Mouse (Mus musculus): ENCODE results near the gene Krtap4-7. TPM values are rescaled to one million over a fixed set of nuclear protein-coding genes. Genes with fewer than 3 reads are reported as not detected.
"Not testable (repeated sequence)": the region's sequence is repeated elsewhere in the genome, so short reads cannot be mapped to it uniquely, and the experiment has no call there.

Gene Krtap4-7
- polyA plus RNA-seq, 1 experiment from 2014 or later = not detected

GRCm38 (mm10) chr11:99640926-99641325 lies 3.0 kb downstream of the Krtap4-7 start:
- H3K27ac ChIP-seq = no peak overlapping the region

GRCm38 (mm10) chr11:99637086-99637485 lies 6.8 kb downstream of the Krtap4-7 start:
- ATAC-seq (ENCODE audit: insufficient number of reproducible peaks, insufficient read depth, low FRiP score, low TSS enrichment, low read depth) = no peak
- 67% methylated on average over 1 of the region's 1 CpGs for WGBS
- H3K27ac ChIP-seq = no peak overlapping the region
- H3K36me3 ChIP-seq = no peaks in the 10 kb centered on the region
- H3K4me2 ChIP-seq = no peak overlapping the region
- no peak overlapping the region for H3K9ac ChIP-seq
- H3K4me3 ChIP-seq = no peak overlapping the region
- peaks cover 4% of the 10 kb centered on the region; the same call in 1 of the 2 replicates for H3K4me1 ChIP-seq
- peaks cover 6% of the 10 kb centered on the region for H3K27me3 ChIP-seq
- H3K9me3 ChIP-seq = no peaks in the 10 kb centered on the region

More at GRCm38 (mm10) chr11:99640926-99641325, 3.0 kb downstream of the Krtap4-7 start:
- peaks cover 4% of the 10 kb centered on the region; the same call in 1 of the 2 replicates for H3K4me1 ChIP-seq
- no peak overlapping the region for H3K9ac ChIP-seq
- H3K36me3 ChIP-seq = no peaks in the 10 kb centered on the region
- no peak overlapping the region for H3K4me3 ChIP-seq
- H3K27me3 ChIP-seq = no peaks in the 10 kb centered on the region
- no peak overlapping the region for H3K4me2 ChIP-seq
- H3K9me3 ChIP-seq = no peaks in the 10 kb centered on the region
- no peak for ATAC-seq (ENCODE audit: insufficient number of reproducible peaks, insufficient read depth, low FRiP score, low TSS enrichment, low read depth)
- 15% methylated on average over 1 of the region's 1 CpGs for WGBS

GRCm38 (mm10) chr11:99634653-99635134 lies 9.2 kb downstream of the Krtap4-7 start, which contains the start of gene Krtap4-2:
Gene Krtap4-2 (minus strand): TSS chr11:99635084.
- Histone ChIP-seq H3K4me3 (no peak within 1 kb of the TSS), H3K4me2 (0 out of 2 replicates have a peak within 1 kb of the TSS, but pooled peaks have one; percentile 9), H3K36me3 (no peaks in the 10 kb centered on the region), H3K9ac (0 out of 2 replicates have a peak within 1 kb of the TSS, but pooled peaks have one; percentile 6), H3K27me3 (peaks cover 6% of the 10 kb centered on the region), H3K27ac (0 out of 2 replicates have a peak within 1 kb of the TSS, but pooled peaks have one; percentile 39), H3K9me3 (no peaks in the 10 kb centered on the region), H3K4me1 (no peaks in the 10 kb centered on the region)
- 41% methylated on average over 8 of the region's 8 CpGs for WGBS
- ATAC-seq (ENCODE audit: insufficient number of reproducible peaks, insufficient read depth, low FRiP score, low TSS enrichment, low read depth) = no peak

- Histone ChIP-seq H3K9me3 (no peaks in the 10 kb centered on the region), H3K9ac (no peak overlapping the region), H3K27ac (no peak overlapping the region), H3K4me1 (no peaks in the 10 kb centered on the region), H3K36me3 (no peaks in the 10 kb centered on the region), H3K4me3 (no peak overlapping the region), H3K27me3 (peaks cover 6% of the 10 kb centered on the region), H3K4me2 (no peak overlapping the region)
- WGBS = 69% methylated on average over 2 of the region's 2 CpGs
- ATAC-seq (ENCODE audit: insufficient number of reproducible peaks, insufficient read depth, low FRiP score, low TSS enrichment, low read depth) = no peak
These were observed 10.6 kb downstream of the Krtap4-7 start for GRCm38 (mm10) chr11:99633293-99633692.

GRCm38 (mm10) chr11:99630890-99631289 lies 13.0 kb downstream of the Krtap4-7 start:
- Histone ChIP-seq H3K9ac (no peak overlapping the region), H3K4me2 (no peak overlapping the region), H3K4me1 (no peaks in the 10 kb centered on the region), H3K27me3 (peaks cover 6% of the 10 kb centered on the region), H3K36me3 (no peaks in the 10 kb centered on the region), H3K4me3 (no peak overlapping the region), H3K9me3 (no peaks in the 10 kb centered on the region), H3K27ac (no peak overlapping the region)
- 65% methylated on average over 3 of the region's 3 CpGs for WGBS
- no peak for ATAC-seq (ENCODE audit: insufficient number of reproducible peaks, insufficient read depth, low FRiP score, low TSS enrichment, low read depth)

- no peaks in the 10 kb centered on the region for H3K27me3 ChIP-seq
These were observed 15.8 kb downstream of the Krtap4-7 start, which contains the start of gene Krtap4-1 for GRCm38 (mm10) chr11:99628138-99628537. Gene Krtap4-1 (minus strand): TSS chr11:99628238.

GRCm38 (mm10) chr11:99620335-99620734 lies 23.6 kb downstream of the Krtap4-7 start, which contains the start of gene Gm11562:
Gene Gm11562 (minus strand): TSS chr11:99620435.
- Histone ChIP-seq H3K9me3 (no peaks in the 10 kb centered on the region), H3K4me1 (no peaks in the 10 kb centered on the region), H3K9ac (no peak within 1 kb of the TSS), H3K4me2 (no peak within 1 kb of the TSS), H3K27me3 (no peaks in the 10 kb centered on the region), H3K4me3 (no peak within 1 kb of the TSS), H3K27ac (no peak within 1 kb of the TSS), H3K36me3 (no peaks in the 10 kb centered on the region)
- ATAC-seq (ENCODE audit: insufficient number of reproducible peaks, insufficient read depth, low FRiP score, low TSS enrichment, low read depth) = no peak
- 59% methylated on average over 2 of the region's 2 CpGs for WGBS

More at GRCm38 (mm10) chr11:99628138-99628537, 15.8 kb downstream of the Krtap4-7 start, which contains the start of gene Krtap4-1:
- H3K36me3 ChIP-seq = no peaks in the 10 kb centered on the region
- H3K4me1 ChIP-seq = no peaks in the 10 kb centered on the region
- 78% methylated on average over 4 of the region's 4 CpGs for WGBS
- ATAC-seq (ENCODE audit: insufficient number of reproducible peaks, insufficient read depth, low FRiP score, low TSS enrichment, low read depth) = no peak
- H3K9me3 ChIP-seq = no peaks in the 10 kb centered on the region
- H3K4me3 ChIP-seq = no peak within 1 kb of the TSS
- no peak within 1 kb of the TSS for H3K4me2 ChIP-seq
- no peak within 1 kb of the TSS for H3K9ac ChIP-seq
- H3K27ac ChIP-seq = no peak within 1 kb of the TSS

- ATAC-seq (ENCODE audit: insufficient number of reproducible peaks, insufficient read depth, low FRiP score, low TSS enrichment, low read depth) = no peak
- Histone ChIP-seq H3K4me1 (no peaks in the 10 kb centered on the region), H3K9ac (no peak within 1 kb of the TSS), H3K36me3 (no peaks in the 10 kb centered on the region), H3K4me3 (no peak within 1 kb of the TSS), H3K27ac (no peak within 1 kb of the TSS), H3K27me3 (no peaks in the 10 kb centered on the region), H3K9me3 (no peaks in the 10 kb centered on the region), H3K4me2 (no peak within 1 kb of the TSS)
- WGBS = 77% methylated on average over 3 of the region's 3 CpGs
These were observed 29.0 kb downstream of the Krtap4-7 start, which contains the start of gene Krtap2-4 for GRCm38 (mm10) chr11:99614796-99615363. Gene Krtap2-4 (minus strand): TSS chr11:99614846.

- 60% methylated on average over 1 of the region's 2 CpGs for WGBS
- not testable (repeated sequence) for ATAC-seq (ENCODE audit: insufficient number of reproducible peaks, insufficient read depth, low FRiP score, low TSS enrichment, low read depth); H3K27ac ChIP-seq; H3K36me3 ChIP-seq; H3K9ac ChIP-seq; H3K4me1 ChIP-seq; H3K9me3 ChIP-seq; H3K27me3 ChIP-seq; H3K4me3 ChIP-seq; H3K4me2 ChIP-seq
These were observed 33.8 kb downstream of the Krtap4-7 start, which contains the start of gene Gm11937 for GRCm38 (mm10) chr11:99610089-99610488. Gene Gm11937 (minus strand): TSS chr11:99610189.

- no peak for ATAC-seq (ENCODE audit: insufficient number of reproducible peaks, insufficient read depth, low FRiP score, low TSS enrichment, low read depth)
- no peak overlapping the region for H3K27ac ChIP-seq
- H3K4me2 ChIP-seq = no peak overlapping the region
- no peaks in the 10 kb centered on the region for H3K9me3 ChIP-seq
- H3K4me3 ChIP-seq = no peak overlapping the region
- no peaks in the 10 kb centered on the region for H3K36me3 ChIP-seq
- no peaks in the 10 kb centered on the region for H3K4me1 ChIP-seq
- H3K9ac ChIP-seq = no peak overlapping the region
- no peaks in the 10 kb centered on the region for H3K27me3 ChIP-seq
- WGBS = 59% methylated on average over 1 of the region's 1 CpGs
These were observed 34.8 kb downstream of the Krtap4-7 start for GRCm38 (mm10) chr11:99609126-99609525.

- not testable (repeated sequence) for H3K4me3 ChIP-seq; ATAC-seq (ENCODE audit: insufficient number of reproducible peaks, insufficient read depth, low FRiP score, low TSS enrichment, low read depth); H3K4me2 ChIP-seq; H3K4me1 ChIP-seq; H3K27ac ChIP-seq; H3K36me3 ChIP-seq; H3K9me3 ChIP-seq; H3K9ac ChIP-seq; H3K27me3 ChIP-seq
- WGBS = 71% methylated on average over 1 of the region's 1 CpGs
These were observed 40.7 kb downstream of the Krtap4-7 start, which contains the start of gene Gm11938 for GRCm38 (mm10) chr11:99603208-99603607. Gene Gm11938 (minus strand): TSS chr11:99603308.

- H3K27ac ChIP-seq; H3K27me3 ChIP-seq; H3K4me1 ChIP-seq; H3K36me3 ChIP-seq; H3K4me3 ChIP-seq; H3K9me3 ChIP-seq; H3K4me2 ChIP-seq; H3K9ac ChIP-seq; ATAC-seq (ENCODE audit: insufficient number of reproducible peaks, insufficient read depth, low FRiP score, low TSS enrichment, low read depth): not testable (repeated sequence)
- 84% methylated on average over 6 of the region's 6 CpGs for WGBS
These were observed 46.1 kb downstream of the Krtap4-7 start, which contains the start of gene Krtap9-3 for GRCm38 (mm10) chr11:99597742-99598141. Gene Krtap9-3 (minus strand): TSS chr11:99598105.

Data from embryonic facial prominence, embryonic 13.5 days (tissue).